Mouse (Mus musculus): ENCODE results near the gene Zfp950. TPM values are rescaled to one million over a fixed set of nuclear protein-coding genes. Genes with fewer than 3 reads are reported as not detected.

Zfp950 gene
- polyA plus RNA-seq, 1 experiment from 2014 or later: 36.1 TPM

Other genes with a start within 250 kb of the Zfp950 start
- gene Gm7102, start 35.5 kb upstream of the Zfp950 start, polyA plus RNA-seq (2015; fragmentation: Nextera tagmentation; extraction: Ambion mirVana): 0.21 and 0.37 TPM in 2 replicates
- not detected in 2 replicates for gene Gm6020, start 43.0 kb upstream of the Zfp950 start, polyA plus RNA-seq (2015; fragmentation: Nextera tagmentation; extraction: Ambion mirVana)
- gene Csf2ra, start 87.6 kb upstream of the Zfp950 start, polyA plus RNA-seq (2015; fragmentation: Nextera tagmentation; extraction: Ambion mirVana): 39.5 and 45.9 TPM in 2 replicates
- not detected in 2 replicates for gene Gm21060, start 156.2 kb upstream of the Zfp950 start, polyA plus RNA-seq (2015; fragmentation: Nextera tagmentation; extraction: Ambion mirVana)

Data from stomach, embryonic 15.5 days (tissue).